Mouse (Mus musculus): ENCODE results near the gene Wbp2. TPM values are rescaled to one million over a fixed set of nuclear protein-coding genes. Genes with fewer than 3 reads are reported as not detected.

Gene Wbp2
- polyA plus RNA-seq, 1 experiment from 2014 or later, result 115 TPM

- H3K36me3 ChIP-seq (ENCODE audit: poor library complexity, severe bottlenecking), result peaks cover 99% of the 10 kb centered on the region
- 95% methylated on average over 11 of the region's 11 CpGs for WGBS
- ATAC-seq, result no peak
- no peaks in the 10 kb centered on the region for H3K9me3 ChIP-seq (replicated peaks)
- H3K27ac ChIP-seq, result no peak overlapping the region
- H3K4me1 ChIP-seq, result no peaks in the 10 kb centered on the region
- no peak overlapping the region for H3K4me2 ChIP-seq
- H3K4me3 ChIP-seq, result no peak overlapping the region
- H3K9ac ChIP-seq, result no peak overlapping the region
- no peaks in the 10 kb centered on the region for H3K27me3 ChIP-seq
Observed at GRCm38 (mm10) chr11:116055873-116056272, 30.9 kb downstream of the Wbp2 start.

GRCm38 (mm10) chr11:116053510-116054229 is 33.1 kb downstream of the Wbp2 start:
- Histone ChIP-seq H3K27me3 (no peaks in the 10 kb centered on the region), H3K4me3 (no peak overlapping the region), H3K9ac (no peak overlapping the region), H3K9me3 (replicated peaks) (no peaks in the 10 kb centered on the region), H3K27ac (no peak overlapping the region), H3K36me3 (ENCODE audit: poor library complexity, severe bottlenecking) (peaks cover 99% of the 10 kb centered on the region), H3K4me1 (no peaks in the 10 kb centered on the region), H3K4me2 (no peak overlapping the region)
- ATAC-seq, result no peak
- 93% methylated on average over 9 of the region's 9 CpGs for WGBS

- Histone ChIP-seq H3K9me3 (replicated peaks) (no peaks in the 10 kb centered on the region), H3K27ac (no peak overlapping the region), H3K4me2 (no peak overlapping the region), H3K9ac (no peak overlapping the region), H3K36me3 (ENCODE audit: poor library complexity, severe bottlenecking) (peaks cover 96% of the 10 kb centered on the region), H3K27me3 (no peaks in the 10 kb centered on the region), H3K4me1 (no peaks in the 10 kb centered on the region), H3K4me3 (no peak overlapping the region)
- 86% methylated on average over 4 of the region's 4 CpGs for WGBS
- no peak for ATAC-seq
Observed at GRCm38 (mm10) chr11:116050196-116050595, 36.6 kb downstream of the Wbp2 start.

DNA sequence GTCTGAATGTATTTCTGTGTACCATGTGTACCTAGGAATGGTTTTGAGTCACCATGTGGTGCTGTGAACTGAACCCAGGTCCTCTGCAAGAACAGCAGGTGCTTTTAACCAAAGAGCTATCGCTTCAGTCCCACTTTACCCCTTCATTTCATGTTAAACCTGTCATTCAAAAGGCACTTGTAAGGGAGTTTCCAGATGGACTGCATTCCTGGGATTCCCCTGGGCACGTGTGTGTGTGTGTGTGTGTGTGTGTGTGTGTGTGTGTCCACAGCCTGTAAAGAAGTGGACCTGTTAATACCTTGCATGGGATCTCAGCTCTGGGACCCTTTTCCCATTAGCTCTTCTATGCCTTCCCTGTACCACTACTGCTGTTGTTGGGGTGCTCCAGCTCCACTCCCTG is 37.2 kb downstream of the Wbp2 start:
- no peak overlapping the region for H3K4me3 ChIP-seq
- peaks cover 96% of the 10 kb centered on the region for H3K36me3 ChIP-seq (ENCODE audit: poor library complexity, severe bottlenecking)
- no peak overlapping the region for H3K9ac ChIP-seq
- WGBS, result 94% methylated on average over 2 of the region's 2 CpGs
- H3K4me2 ChIP-seq, result no peak overlapping the region
- ATAC-seq, result no peak
- no peak overlapping the region for H3K27ac ChIP-seq
- no peaks in the 10 kb centered on the region for H3K4me1 ChIP-seq
- H3K27me3 ChIP-seq, result no peaks in the 10 kb centered on the region
- no peaks in the 10 kb centered on the region for H3K9me3 ChIP-seq (replicated peaks)

DNA sequence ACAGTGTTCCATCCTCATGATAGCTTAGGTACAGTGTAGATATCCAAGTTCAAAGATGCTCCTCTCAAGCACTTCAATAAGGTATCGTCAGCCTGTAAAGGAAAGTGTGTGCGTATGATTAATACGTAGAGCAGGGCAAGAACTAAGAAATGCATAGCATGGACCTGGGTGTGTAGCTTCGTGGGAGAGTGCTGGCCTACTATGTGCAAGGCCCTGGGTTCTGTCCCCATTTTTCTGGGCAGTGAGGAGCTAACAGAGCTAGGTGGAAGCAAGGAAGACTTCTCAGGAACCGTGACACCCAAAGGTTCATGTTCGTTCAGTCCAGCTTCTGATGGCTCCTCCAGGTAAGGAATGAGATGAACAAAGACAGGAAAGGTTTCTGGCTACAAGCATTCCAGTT is 41.6 kb downstream of the Wbp2 start:
- no peak for ATAC-seq
- H3K27me3 ChIP-seq, result no peaks in the 10 kb centered on the region
- no peak overlapping the region for H3K27ac ChIP-seq
- H3K9ac ChIP-seq, result no peak overlapping the region
- H3K36me3 ChIP-seq (ENCODE audit: poor library complexity, severe bottlenecking), result peaks cover 78% of the 10 kb centered on the region
- H3K4me2 ChIP-seq, result no peak overlapping the region
- 98% methylated on average over 6 of the region's 6 CpGs for WGBS
- no peak overlapping the region for H3K4me3 ChIP-seq
- H3K9me3 ChIP-seq (replicated peaks), result no peaks in the 10 kb centered on the region
- no peaks in the 10 kb centered on the region for H3K4me1 ChIP-seq

- Histone ChIP-seq H3K9ac (no peak overlapping the region), H3K9me3 (replicated peaks) (no peaks in the 10 kb centered on the region), H3K4me3 (no peak overlapping the region), H3K4me2 (no peak overlapping the region), H3K36me3 (ENCODE audit: poor library complexity, severe bottlenecking) (peaks cover 76% of the 10 kb centered on the region), H3K27ac (no peak overlapping the region), H3K27me3 (no peaks in the 10 kb centered on the region), H3K4me1 (no peaks in the 10 kb centered on the region)
- WGBS, result 88% methylated on average over 1 of the region's 1 CpGs
- no peak for ATAC-seq
Observed at GRCm38 (mm10) chr11:116043286-116043685, 43.5 kb downstream of the Wbp2 start.

DNA sequence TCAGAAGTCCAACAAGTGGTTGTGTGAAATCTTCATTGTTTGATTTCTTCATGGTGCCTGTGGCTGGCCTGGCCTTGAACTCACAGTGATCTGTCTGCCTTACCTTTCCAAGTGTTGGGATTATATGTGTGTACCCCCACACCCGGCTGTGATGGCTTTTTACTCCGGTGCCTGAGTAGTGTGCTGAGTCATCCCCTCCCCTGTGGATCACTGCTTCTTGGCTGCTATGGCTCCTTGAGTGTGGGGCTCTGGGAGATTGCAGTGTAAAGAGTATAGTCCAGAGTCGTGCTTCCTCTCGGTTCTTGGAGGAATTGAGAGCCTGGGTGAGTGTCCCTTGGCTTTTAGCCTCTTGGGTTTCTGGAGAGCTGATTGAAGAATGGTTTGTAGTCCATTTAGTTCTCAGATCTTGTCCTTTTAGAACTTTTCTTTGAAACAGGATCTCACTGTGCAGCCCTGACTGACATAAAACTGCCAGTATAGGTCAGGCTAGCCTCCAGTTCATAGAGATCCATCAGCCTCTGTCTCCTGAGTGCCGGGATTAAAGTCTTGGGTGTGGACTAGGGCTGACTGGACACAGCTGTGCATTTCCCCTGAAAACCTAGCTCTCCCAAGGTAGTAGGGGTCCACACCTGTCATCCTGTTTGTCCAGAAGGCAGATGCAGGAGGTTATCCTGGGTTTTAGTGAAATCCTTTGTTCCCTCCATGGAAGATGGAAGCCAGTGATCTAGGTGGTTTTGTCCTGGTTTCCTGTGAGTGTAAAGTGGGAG is 44.2 kb downstream of the Wbp2 start:
- Histone ChIP-seq H3K9me3 (replicated peaks) (no peaks in the 10 kb centered on the region), H3K4me2 (no peak overlapping the region), H3K36me3 (ENCODE audit: poor library complexity, severe bottlenecking) (peaks cover 69% of the 10 kb centered on the region), H3K9ac (no peak overlapping the region), H3K4me1 (no peaks in the 10 kb centered on the region), H3K4me3 (no peak overlapping the region), H3K27ac (no peak overlapping the region), H3K27me3 (no peaks in the 10 kb centered on the region)
- WGBS, result 95% methylated on average over 5 of the region's 5 CpGs
- no peak for ATAC-seq

- no peaks in the 10 kb centered on the region for H3K4me1 ChIP-seq
- no peak overlapping the region for H3K9ac ChIP-seq
- no peaks in the 10 kb centered on the region for H3K9me3 ChIP-seq (replicated peaks)
- H3K27me3 ChIP-seq, result no peaks in the 10 kb centered on the region
- no peak overlapping the region for H3K4me2 ChIP-seq
- 98% methylated on average over 2 of the region's 2 CpGs for WGBS
- H3K27ac ChIP-seq, result no peak overlapping the region
- H3K36me3 ChIP-seq (ENCODE audit: poor library complexity, severe bottlenecking), result peaks cover 63% of the 10 kb centered on the region
- H3K4me3 ChIP-seq, result no peak overlapping the region
- no peak for ATAC-seq
Observed at GRCm38 (mm10) chr11:116041833-116042232, 45.0 kb downstream of the Wbp2 start.

DNA sequence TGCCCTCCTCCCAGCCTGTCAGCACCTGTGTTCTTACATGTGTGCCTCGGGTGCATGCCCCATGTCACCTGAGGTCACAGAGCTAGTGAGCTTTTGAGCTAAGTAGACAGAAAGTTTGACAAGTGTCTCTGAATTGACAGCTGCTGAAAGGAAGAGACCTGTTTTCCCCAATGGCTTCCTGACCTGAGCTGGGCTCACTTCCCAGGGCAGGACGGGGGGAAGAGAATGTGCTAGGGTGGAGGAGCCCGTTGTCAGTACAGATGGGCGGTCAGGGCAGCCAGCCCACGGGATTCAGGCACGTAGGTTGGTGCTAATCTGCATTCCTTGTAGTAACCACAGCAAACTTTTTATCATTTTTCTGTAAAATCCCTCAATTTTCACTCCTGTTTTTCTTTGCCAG is 46.2 kb downstream of the Wbp2 start:
- Histone ChIP-seq H3K36me3 (ENCODE audit: poor library complexity, severe bottlenecking) (peaks cover 52% of the 10 kb centered on the region), H3K27me3 (no peaks in the 10 kb centered on the region)
- WGBS, result 91% methylated on average over 6 of the region's 6 CpGs

DNA sequence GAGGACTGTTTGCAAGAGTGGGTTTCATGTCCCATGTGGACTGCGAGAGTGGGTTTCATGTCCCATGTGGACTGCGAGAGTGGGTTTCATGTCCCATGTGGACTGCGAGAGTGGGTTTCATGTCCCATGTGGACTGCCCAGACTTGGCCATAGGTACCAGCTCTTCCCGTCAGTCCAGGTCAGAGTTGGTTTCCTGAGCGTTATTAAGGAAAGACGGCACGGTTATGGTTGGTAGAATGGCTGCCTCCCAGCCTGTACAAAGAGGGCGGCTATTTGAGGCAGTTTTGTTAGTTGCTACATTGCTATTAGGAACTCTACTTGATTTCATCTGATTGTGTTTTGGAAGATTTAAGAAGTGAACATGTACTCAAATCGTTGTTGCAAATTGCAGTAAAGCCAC is 49.0 kb downstream of the Wbp2 start:
- Histone ChIP-seq H3K9ac (no peak overlapping the region), H3K4me3 (no peak overlapping the region), H3K36me3 (ENCODE audit: poor library complexity, severe bottlenecking) (peaks cover 44% of the 10 kb centered on the region), H3K9me3 (replicated peaks) (no peaks in the 10 kb centered on the region), H3K27me3 (no peaks in the 10 kb centered on the region), H3K27ac (no peak overlapping the region), H3K4me1 (peaks cover 7% of the 10 kb centered on the region), H3K4me2 (no peak overlapping the region)
- 95% methylated on average over 9 of the region's 9 CpGs for WGBS
- no peak for ATAC-seq

More for the DNA sequence above, 46.2 kb downstream of the Wbp2 start:
- no peaks in the 10 kb centered on the region for H3K4me1 ChIP-seq
- no peak overlapping the region for H3K4me3 ChIP-seq
- H3K4me2 ChIP-seq, result no peak overlapping the region
- no peak for ATAC-seq
- no peaks in the 10 kb centered on the region for H3K9me3 ChIP-seq (replicated peaks)
- no peak overlapping the region for H3K27ac ChIP-seq
- H3K9ac ChIP-seq, result no peak overlapping the region

- Histone ChIP-seq H3K4me3 (no peak overlapping the region), H3K4me1 (peaks cover 17% of the 10 kb centered on the region), H3K4me2 (no peak overlapping the region), H3K36me3 (ENCODE audit: poor library complexity, severe bottlenecking) (peaks cover 34% of the 10 kb centered on the region), H3K9me3 (replicated peaks) (no peaks in the 10 kb centered on the region), H3K27ac (no peak overlapping the region), H3K9ac (no peak overlapping the region), H3K27me3 (no peaks in the 10 kb centered on the region)
- 96% methylated on average over 3 of the region's 3 CpGs for WGBS
- no peak for ATAC-seq
Observed at GRCm38 (mm10) chr11:116036671-116037070, 50.1 kb downstream of the Wbp2 start.

DNA sequence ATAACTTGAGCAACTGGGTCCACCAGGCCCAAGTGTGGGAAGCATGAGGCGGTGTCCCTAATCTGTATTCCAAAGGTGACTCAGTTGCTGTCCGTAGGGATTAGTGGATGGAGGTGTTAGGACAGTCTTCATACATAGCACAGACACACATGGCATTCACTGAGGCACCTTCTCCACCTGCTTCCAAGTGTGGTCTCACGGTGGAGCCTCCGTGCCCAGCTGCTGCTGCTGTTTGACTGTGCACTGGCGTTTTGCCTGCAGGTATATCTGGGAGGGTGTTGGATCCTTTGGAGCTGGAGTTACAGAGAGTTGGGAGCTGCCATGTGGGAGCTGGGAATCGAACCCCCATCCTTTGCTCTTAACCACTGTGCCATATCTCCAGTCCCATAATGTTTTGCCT is 52.2 kb downstream of the Wbp2 start:
- no peak overlapping the region for H3K4me3 ChIP-seq
- ATAC-seq, result no peak
- 95% methylated on average over 6 of the region's 6 CpGs for WGBS
- H3K4me1 ChIP-seq, result peaks cover 27% of the 10 kb centered on the region
- H3K27me3 ChIP-seq, result no peaks in the 10 kb centered on the region
- peaks cover 17% of the 10 kb centered on the region for H3K36me3 ChIP-seq (ENCODE audit: poor library complexity, severe bottlenecking)
- no peak overlapping the region for H3K9ac ChIP-seq
- no peaks in the 10 kb centered on the region for H3K9me3 ChIP-seq (replicated peaks)
- H3K4me2 ChIP-seq, result no peak overlapping the region
- no peak overlapping the region for H3K27ac ChIP-seq
